In genomic region chr14:60771057-60771456, GRCm38 (mm10) we compare ENCODE assay signal across 8 mouse cellular contexts. TPM values are rescaled to one million over a fixed set of nuclear protein-coding genes. Genes with fewer than 3 reads are reported as not detected.
A peak's percentile ranks its signal among the peaks of the same experiment; 100 is the strongest.
DNase-seq lines count a peak whose midpoint lies in the region; ATAC-seq and TF ChIP-seq lines count a peak whose summit lies in the region.

No protein-coding gene starts in this region.

- peak; percentile 64 for DNase-seq in 3T3-L1 (ENCODE audit: low read depth, low spot score)
- DNase-seq in adrenal gland, postnatal 25 days = peak; percentile 71
- peak; percentile 48 to 64 for DNase-seq in heart, adult 9 months (ENCODE audit: low spot score in 2 of 2)
- DNase-seq in limb, embryonic 14.5 days (ENCODE audit: low spot score) = peak; percentile 64
- peak; percentile 45 to 66 for DNase-seq in spleen, postnatal 14 days (ENCODE audit: low spot score in 2 of 2)

- no peaks in the 10 kb centered on the region for H3K27me3 ChIP-seq in embryonic facial prominence, embryonic 13.5 days
- H3K27me3 ChIP-seq in kidney, embryonic 14.5 days (ENCODE audit: control insufficient read depth, insufficient read depth, low read length) = no peaks in the 10 kb centered on the region
- H3K27me3 ChIP-seq in limb, embryonic 14.5 days (ENCODE audit: control insufficient read depth, insufficient read depth, low read length) = no peaks in the 10 kb centered on the region
- no peaks in the 10 kb centered on the region for H3K27me3 ChIP-seq in midbrain, embryonic 16.5 days (ENCODE audit: control insufficient read depth, insufficient read depth, low read depth, low read length)

- H3K9ac ChIP-seq in embryonic facial prominence, embryonic 13.5 days = no peak overlapping the region
- H3K9ac ChIP-seq in kidney, embryonic 14.5 days (ENCODE audit: low read depth, low read length) = no peak overlapping the region
- no peak overlapping the region for H3K9ac ChIP-seq in limb, embryonic 14.5 days (ENCODE audit: low read depth, low read length, severe bottlenecking)
- peak overlapping the region; percentile 56; the same call in 1 of the 2 replicates for H3K9ac ChIP-seq in midbrain, embryonic 16.5 days (ENCODE audit: low read depth, low read length)

- no peak overlapping the region for H3K27ac ChIP-seq in embryonic facial prominence, embryonic 13.5 days
- no peak overlapping the region for H3K27ac ChIP-seq in kidney, embryonic 14.5 days (ENCODE audit: low read depth, low read length)
- H3K27ac ChIP-seq in limb, embryonic 14.5 days (replicated peaks; ENCODE audit: low read depth, low read length) = no peak overlapping the region
- H3K27ac ChIP-seq in midbrain, embryonic 16.5 days (ENCODE audit: low read length) = no peak overlapping the region; the same call in 1 of the 2 replicates

- H3K4me3 ChIP-seq in embryonic facial prominence, embryonic 13.5 days = peak overlapping the region; percentile 39
- H3K4me3 ChIP-seq in kidney, embryonic 14.5 days (ENCODE audit: low read length) = 0 out of 2 replicates have a peak overlapping the region, but pooled peaks have one; percentile 13
- H3K4me3 ChIP-seq in limb, embryonic 14.5 days (replicated peaks; ENCODE audit: low read length) = 0 out of 2 replicates have a peak overlapping the region, but pooled peaks have one; percentile 22
- peak overlapping the region; percentile 37 for H3K4me3 ChIP-seq in midbrain, embryonic 16.5 days (ENCODE audit: low read depth, low read length)

- H3K9me3 ChIP-seq in embryonic facial prominence, embryonic 13.5 days = no peaks in the 10 kb centered on the region
- no peaks in the 10 kb centered on the region for H3K9me3 ChIP-seq in kidney, embryonic 14.5 days (ENCODE audit: control insufficient read depth, low read length)
- H3K9me3 ChIP-seq in limb, embryonic 14.5 days (ENCODE audit: control insufficient read depth, low read length) = no peaks in the 10 kb centered on the region
- no peaks in the 10 kb centered on the region for H3K9me3 ChIP-seq in midbrain, embryonic 16.5 days (replicated peaks; ENCODE audit: control insufficient read depth, low read length, poor library complexity, severe bottlenecking)

- TF ChIP-seq POLR2A in limb, embryonic 14.5 days (IDR thresholded peaks at IDR 0.05; ENCODE audit: borderline replicate concordance, extremely low read depth, insufficient read depth, insufficient read length) = no peak

- no peak for ATAC-seq in embryonic facial prominence, embryonic 13.5 days (ENCODE audit: insufficient number of reproducible peaks, insufficient read depth, low FRiP score, low TSS enrichment, low read depth)
- no peak for ATAC-seq in kidney, embryonic 14.5 days (ENCODE audit: low FRiP score, low TSS enrichment)
- ATAC-seq in limb, embryonic 14.5 days (ENCODE audit: low FRiP score, low read depth) = peak; percentile 65
- ATAC-seq in midbrain, embryonic 16.5 days = peak; percentile 77

- no peaks in the 10 kb centered on the region for H3K36me3 ChIP-seq in embryonic facial prominence, embryonic 13.5 days
- no peaks in the 10 kb centered on the region for H3K36me3 ChIP-seq in kidney, embryonic 14.5 days (ENCODE audit: control insufficient read depth, insufficient read depth, low read length)
- H3K36me3 ChIP-seq in limb, embryonic 14.5 days (ENCODE audit: control insufficient read depth, insufficient read depth, low read length) = no peaks in the 10 kb centered on the region
- H3K36me3 ChIP-seq in midbrain, embryonic 16.5 days (ENCODE audit: control insufficient read depth, insufficient read depth, low read length) = no peaks in the 10 kb centered on the region

- peak overlapping the region; percentile 60 for H3K4me2 ChIP-seq in embryonic facial prominence, embryonic 13.5 days
- H3K4me2 ChIP-seq in kidney, embryonic 14.5 days (replicated peaks; ENCODE audit: low read depth, low read length) = peak overlapping the region; percentile 37
- H3K4me2 ChIP-seq in limb, embryonic 14.5 days (replicated peaks; ENCODE audit: low read depth, low read length, severe bottlenecking) = peak overlapping the region; percentile 41
- peak overlapping the region; percentile 59 for H3K4me2 ChIP-seq in midbrain, embryonic 16.5 days (ENCODE audit: low read length)

- WGBS in embryonic facial prominence, embryonic 13.5 days = 3% methylated on average over 8 of the region's 8 CpGs
- WGBS in kidney, embryonic 14.5 days = 7% methylated on average over 8 of the region's 8 CpGs
- 5% methylated on average over 8 of the region's 8 CpGs for WGBS in limb, embryonic 14.5 days
- 2% methylated on average over 8 of the region's 8 CpGs for WGBS in midbrain, embryonic 16.5 days

- no peaks in the 10 kb centered on the region; the same call in 1 of the 2 replicates for H3K4me1 ChIP-seq in embryonic facial prominence, embryonic 13.5 days
- no peaks in the 10 kb centered on the region for H3K4me1 ChIP-seq in kidney, embryonic 14.5 days (ENCODE audit: control insufficient read depth, insufficient read depth, low read length)
- H3K4me1 ChIP-seq in limb, embryonic 14.5 days (ENCODE audit: control insufficient read depth, insufficient read depth, low read length) = peaks cover 7% of the 10 kb centered on the region
- H3K4me1 ChIP-seq in midbrain, embryonic 16.5 days (ENCODE audit: control insufficient read depth, insufficient read depth, low read length) = no peaks in the 10 kb centered on the region

RNA-seq across cellular contexts. Expression of gene C1qtnf9, which starts 3.1 kb away (rescaled TPM):
- total RNA-seq in adrenal gland, postnatal 25 days (2021) = 4.0 and 4.9 TPM in 2 replicates
- polyA plus RNA-seq in embryonic facial prominence, embryonic 13.5 days (2015; fragmentation: Nextera tagmentation; extraction: Ambion mirVana) = 0.80 and 1.0 TPM in 2 replicates
- polyA plus RNA-seq in kidney, embryonic 14.5 days (2014; fragmentation: Nextera tagmentation; extraction: Ambion mirVana) = 0.46 TPM in 1 of 2 replicates, not detected in the other
- polyA plus RNA-seq in limb, embryonic 14.5 days (2012; rRNA removed) = 1.2 and 2.1 TPM in 2 replicates
- polyA plus RNA-seq in limb, embryonic 14.5 days (2014; fragmentation: Nextera tagmentation; extraction: Ambion mirVana) = 0.44 and 0.78 TPM in 2 replicates
- polyA plus RNA-seq in midbrain, embryonic 16.5 days (2015; fragmentation: Nextera tagmentation; extraction: Ambion mirVana) = not detected in 2 replicates

RNA-seq across cellular contexts. Expression of gene Mipep, which starts 13.3 kb away (rescaled TPM):
- total RNA-seq in adrenal gland, postnatal 25 days (2021) = 37.1 and 38.0 TPM in 2 replicates
- polyA plus RNA-seq in embryonic facial prominence, embryonic 13.5 days (2015; fragmentation: Nextera tagmentation; extraction: Ambion mirVana) = 20.5 and 24.4 TPM in 2 replicates
- polyA plus RNA-seq in kidney, embryonic 14.5 days (2014; fragmentation: Nextera tagmentation; extraction: Ambion mirVana) = 16.3 and 26.5 TPM in 2 replicates
- polyA plus RNA-seq in limb, embryonic 14.5 days (2012; rRNA removed) = 12.5 and 13.1 TPM in 2 replicates
- 21.4 and 22.9 TPM in 2 replicates for polyA plus RNA-seq in limb, embryonic 14.5 days (2014; fragmentation: Nextera tagmentation; extraction: Ambion mirVana)
- polyA plus RNA-seq in midbrain, embryonic 16.5 days (2015; fragmentation: Nextera tagmentation; extraction: Ambion mirVana) = 20.3 and 20.7 TPM in 2 replicates

Comparison
In these comparisons a context has a peak if more than half of its experiments do, and no peak if none do; other contexts are left out.
1. ATAC-seq: peak in limb, embryonic 14.5 days (single experiment) and midbrain, embryonic 16.5 days (single experiment); none in embryonic facial prominence, embryonic 13.5 days (single experiment) and kidney, embryonic 14.5 days (single experiment).
2. Peak in every context shown above with its lines, with median percentiles within 50 percentile points of each other: DNase-seq, H3K4me2 ChIP-seq and H3K4me3 ChIP-seq.